Mouse (Mus musculus) kidney, adult 2 months (tissue): Measurements from ENCODE around the gene Brcc3.

Experiments used
- CTCF ChIP-seq: fragments of 200-500 bp; conservative IDR thresholded peaks from 2 replicates; pipeline ENCODE4 v1.5.1; 2011; ENCODE audit warnings: low read depth, mild to moderate bottlenecking, control low read depth, low read length, moderate library complexity, mixed read lengths; ENCODE audit not compliant: insufficient read depth, insufficient read length
- POLR2A ChIP-seq: fragments of 200-500 bp; IDR thresholded peaks from one replicate; pipeline ENCODE4 v1.6.1; 2011; ENCODE audit warnings: low read depth, low read length, control low read depth

DNA sequence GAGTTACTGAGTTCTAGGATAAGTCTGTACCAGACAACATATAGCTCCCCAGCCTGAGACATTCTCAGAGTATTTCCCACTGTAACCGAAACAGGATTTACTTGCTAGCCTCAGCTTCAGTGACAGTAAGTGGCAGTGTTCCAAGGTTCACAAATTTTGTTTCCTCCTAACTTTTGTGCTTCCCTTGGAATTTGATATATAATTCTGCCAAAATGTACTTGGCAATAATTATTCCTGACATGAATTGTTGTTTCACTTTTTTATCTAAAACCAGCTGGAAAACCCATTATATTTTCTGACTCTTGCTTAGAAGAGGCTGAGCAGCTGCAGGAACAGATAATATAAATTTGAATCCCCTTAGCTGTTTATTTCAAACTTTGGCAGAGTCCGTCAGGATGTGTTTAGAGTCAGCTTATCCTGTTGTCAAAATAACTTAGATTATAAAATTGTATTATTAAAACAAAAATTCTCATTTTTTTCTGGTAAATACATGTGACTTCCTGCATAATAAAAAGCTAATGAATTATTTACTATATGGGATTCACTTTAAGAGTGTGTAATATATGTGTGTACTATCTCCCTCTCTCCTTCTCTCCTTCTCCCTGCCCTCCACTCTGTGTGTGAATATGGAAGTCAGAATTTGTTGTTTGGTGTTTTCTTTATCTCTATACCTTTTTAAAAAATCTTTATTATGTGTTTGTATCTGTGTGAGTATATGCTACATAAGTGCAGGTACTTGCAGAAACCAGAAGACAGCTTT, 43.6 kb upstream of the Brcc3 start:
- TF ChIP-seq CTCF = no peak
- TF ChIP-seq POLR2A = no peak
